Mouse (Mus musculus) lung, embryonic 15.5 days (tissue): Measurements from ENCODE around the gene Mamld1. TPM values are rescaled to one million over a fixed set of nuclear protein-coding genes. Genes with fewer than 3 reads are reported as not detected.
A peak's percentile ranks its signal among the peaks of the same experiment; 100 is the strongest.
"Not testable (repeated sequence)": the region's sequence is repeated elsewhere in the genome, so short reads cannot be mapped to it uniquely, and the experiment has no call there.

Experiments used
- ATAC-seq: fragments of 200-750 bp; cut with Nextera tagmentation; 2 replicates; pipeline ENCODE4 v1.8.0; 2017; ENCODE audit warnings: moderate number of reproducible peaks, borderline replicate concordance; ENCODE audit not compliant: low FRiP score, low TSS enrichment; ENCODE audit errors: extremely low read depth
- H3K27ac ChIP-seq: fragments of 300-500 bp; sonication (generic); 2 replicates; pipeline ENCODE4 v1.5.1; 2015; ENCODE audit warnings: moderate library complexity, mild to moderate bottlenecking, inconsistent platforms
- H3K27me3 ChIP-seq: fragments of 300-500 bp; sonication (generic); 2 replicates; pipeline ENCODE4 v1.6.1; 2015; ENCODE audit warnings: inconsistent platforms
- H3K36me3 ChIP-seq: fragments of 300-500 bp; sonication (generic); 2 replicates; pipeline ENCODE4 v1.6.1; 2015; ENCODE audit warnings: inconsistent platforms
- H3K4me1 ChIP-seq: fragments of 300-500 bp; sonication (generic); 2 replicates; pipeline ENCODE4 v1.6.1; 2015; ENCODE audit warnings: inconsistent platforms
- H3K4me2 ChIP-seq: fragments of 300-500 bp; sonication (generic); 2 replicates; pipeline ENCODE4 v1.6.1; 2015; ENCODE audit warnings: inconsistent platforms, mild to moderate bottlenecking, moderate library complexity
- H3K4me3 ChIP-seq: fragments of 300-500 bp; sonication (generic); 2 replicates; pipeline ENCODE4 v1.5.1; 2015; ENCODE audit warnings: mild to moderate bottlenecking, inconsistent platforms
- H3K9ac ChIP-seq: fragments of 300-500 bp; sonication (generic); 2 replicates; pipeline ENCODE4 v1.6.1; 2015; ENCODE audit warnings: inconsistent platforms
- H3K9me3 ChIP-seq: fragments of 300-500 bp; sonication (generic); 2 replicates; pipeline ENCODE4 v1.6.1; 2016; ENCODE audit warnings: inconsistent platforms
- WGBS: fragments of 180-500 bp; shearing (Covaris S2); methylation state at CpG from one replicate; pipeline ENCODE4 v1.1.7; 2015; 5-methylcytosine and 5-hydroxymethylcytosine counted together
- polyA plus RNA-seq: library from polyadenylated mRNA; unstranded; fragments of >200 nt; fragmentation: Nextera tagmentation; extraction: Ambion mirVana; gene quantifications from 2 replicates; pipeline ENCODE4 v1.2.1, GENCODE M21; 2015

The Mamld1 gene
- polyA plus RNA-seq = 2.8 and 2.9 TPM in 2 replicates

DNA sequence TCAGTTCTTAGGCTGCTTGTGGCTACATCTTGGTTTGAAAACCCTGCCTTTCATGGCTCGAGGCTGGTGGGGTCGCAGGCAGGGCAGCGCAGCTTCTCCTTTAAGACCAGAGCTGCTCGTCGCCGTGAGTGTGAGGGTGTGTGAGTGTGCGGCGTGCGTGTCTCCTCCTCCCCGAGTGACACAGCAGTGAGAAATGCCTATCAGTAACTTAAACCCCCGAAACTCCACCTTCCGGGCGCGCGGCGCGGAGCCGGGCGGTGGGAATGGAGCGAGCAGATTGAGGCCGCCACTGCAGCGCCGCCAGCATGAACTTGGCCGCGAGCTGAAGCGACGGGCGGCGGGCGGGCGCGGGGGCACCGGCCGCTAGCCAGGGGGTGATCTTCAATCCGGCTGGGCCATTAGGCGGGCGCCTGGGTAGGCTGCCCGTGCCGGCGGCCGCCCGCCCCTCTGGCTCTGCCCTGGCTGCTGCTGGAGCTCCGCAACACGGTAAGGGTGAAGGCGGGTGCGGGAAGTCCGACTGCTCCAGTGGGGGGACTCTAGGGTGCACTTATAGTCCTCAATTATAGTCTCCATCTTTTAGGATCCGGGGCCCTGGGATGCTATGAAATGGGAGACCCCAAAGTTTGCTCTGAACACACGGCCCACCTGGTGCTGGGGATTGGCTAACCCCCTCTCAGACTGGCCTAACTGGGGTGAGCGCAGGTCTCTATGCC, at the start of gene Mamld1:
Mamld1 (plus strand) TSS at position 393 of the 713 bp plus-strand sequence.
- WGBS = 13% methylated on average over 44 of the region's 50 CpGs
- Histone ChIP-seq H3K4me1 (no peaks in the 10 kb centered on the region), H3K36me3 (no peaks in the 10 kb centered on the region), H3K27ac (peak within 1 kb of the TSS; percentile 15; the same call in 1 of the 2 replicates), H3K4me3 (peak within 1 kb of the TSS; percentile 51), H3K9ac (peak within 1 kb of the TSS; percentile 38), H3K27me3 (peaks cover 12% of the 10 kb centered on the region; the same call in 1 of the 2 replicates), H3K9me3 (no peaks in the 10 kb centered on the region), H3K4me2 (peak within 1 kb of the TSS; percentile 73)
- ATAC-seq = peak; percentile 74

DNA sequence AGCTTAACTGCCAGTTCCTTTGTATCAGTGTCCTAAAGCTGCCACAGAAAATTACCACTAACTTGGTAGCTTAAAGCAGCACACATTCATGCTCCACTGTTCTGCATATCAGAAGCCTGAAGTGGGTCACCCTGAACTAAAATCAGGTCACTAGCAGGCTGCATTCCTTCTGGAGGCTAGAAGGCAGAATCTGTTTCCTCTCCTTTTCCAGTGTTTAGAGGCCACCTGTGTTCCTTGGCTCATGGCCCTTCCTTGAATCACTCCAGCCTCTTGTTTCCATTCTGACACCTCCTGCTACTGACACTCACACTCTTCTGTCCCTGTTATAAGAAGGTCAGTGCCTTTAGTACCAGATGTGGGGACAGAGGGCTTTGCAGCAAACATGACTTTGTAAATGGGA, 25.3 kb upstream of the Mamld1 start:
- Histone ChIP-seq H3K27ac (no peak overlapping the region), H3K9ac (no peak overlapping the region), H3K9me3 (no peaks in the 10 kb centered on the region), H3K4me1 (no peaks in the 10 kb centered on the region), H3K4me3 (no peak overlapping the region), H3K36me3 (no peaks in the 10 kb centered on the region), H3K4me2 (no peak overlapping the region), H3K27me3 (no peaks in the 10 kb centered on the region)
- no peak for ATAC-seq

DNA sequence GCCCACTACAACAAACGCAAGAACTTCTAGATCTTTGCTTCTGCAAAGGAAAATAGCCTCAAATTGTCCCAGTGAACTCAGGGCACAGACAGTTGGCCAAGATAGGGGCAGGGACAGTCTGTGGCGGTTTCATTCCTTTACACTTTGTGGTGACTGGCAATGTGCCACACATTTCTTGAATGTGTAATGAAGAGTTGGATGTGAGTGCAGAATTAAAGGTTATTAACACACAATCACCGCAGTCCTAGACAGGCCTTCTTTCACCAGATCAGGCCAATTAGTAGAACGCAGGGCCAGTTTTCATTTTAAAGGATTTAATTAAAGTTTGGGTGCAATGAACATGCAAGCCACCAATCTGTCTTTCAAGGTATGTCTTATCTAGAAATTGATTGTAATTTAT, 22.0 kb upstream of the Mamld1 start:
- Histone ChIP-seq H3K4me1 (no peaks in the 10 kb centered on the region), H3K27me3 (no peaks in the 10 kb centered on the region), H3K36me3 (no peaks in the 10 kb centered on the region), H3K4me3 (no peak overlapping the region), H3K27ac (no peak overlapping the region), H3K9ac (no peak overlapping the region), H3K4me2 (no peak overlapping the region), H3K9me3 (no peaks in the 10 kb centered on the region)
- ATAC-seq = no peak
- WGBS = 76% methylated on average over 4 of the region's 4 CpGs

DNA sequence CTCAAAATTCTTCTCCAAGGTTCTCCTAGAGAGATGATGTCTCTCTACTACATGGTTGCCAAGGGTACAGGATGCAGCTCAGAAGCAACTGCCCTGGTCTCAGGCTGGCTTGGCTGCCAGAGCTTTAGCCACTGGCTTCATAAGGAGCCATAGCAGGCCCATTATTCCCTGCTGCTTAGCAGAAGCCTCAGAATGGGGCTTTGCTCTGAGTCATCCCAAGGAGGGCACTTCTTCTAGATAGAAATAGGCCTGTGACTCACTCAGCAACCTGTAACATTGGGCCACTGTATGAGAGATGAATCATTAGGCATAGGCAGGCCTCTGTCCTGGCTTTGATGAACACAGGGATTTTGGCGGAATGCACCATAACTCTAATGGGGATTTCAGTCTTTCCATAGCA, 21.1 kb upstream of the Mamld1 start:
- not testable (repeated sequence) for H3K9me3 ChIP-seq, H3K4me2 ChIP-seq, H3K27ac ChIP-seq, H3K4me3 ChIP-seq, H3K4me1 ChIP-seq, H3K9ac ChIP-seq, H3K36me3 ChIP-seq, ATAC-seq, H3K27me3 ChIP-seq
- 72% methylated on average over 1 of the region's 1 CpGs for WGBS

DNA sequence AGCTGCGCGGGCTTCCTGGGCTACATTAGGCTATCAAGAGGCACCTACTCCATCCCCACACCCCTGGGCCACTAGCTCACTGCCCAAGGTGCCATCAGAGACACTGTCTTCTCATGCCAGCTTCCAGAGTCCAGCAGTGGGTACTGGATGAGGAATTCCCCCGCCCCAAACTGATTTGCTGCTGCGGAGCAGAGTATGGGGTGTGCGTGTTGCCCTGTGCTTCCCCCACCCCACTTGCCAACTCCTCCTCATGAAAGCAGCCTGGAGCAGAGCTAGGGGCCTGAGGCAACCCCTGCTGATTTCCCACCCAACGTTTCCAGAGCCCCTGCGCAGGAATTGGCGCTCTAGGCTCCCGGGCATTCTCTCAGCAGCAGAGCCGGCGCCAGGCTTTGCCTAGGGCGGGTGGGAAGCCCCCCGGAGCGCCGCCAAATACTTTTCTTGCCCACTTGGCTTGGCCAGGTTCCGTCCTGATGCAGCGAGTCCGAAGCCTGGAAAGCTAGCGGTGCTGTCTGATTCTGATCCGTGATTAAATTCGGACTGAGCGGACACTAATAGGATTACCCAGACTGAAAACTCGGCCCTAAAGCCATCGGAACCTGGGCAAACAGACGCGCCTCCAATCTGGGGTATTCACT, 738 bp downstream of the Mamld1 start:
- Histone ChIP-seq H3K36me3 (no peaks in the 10 kb centered on the region), H3K4me3 (peak overlapping the region; percentile 51), H3K9ac (peak overlapping the region; percentile 38), H3K27me3 (peaks cover 10% of the 10 kb centered on the region; the same call in 1 of the 2 replicates), H3K27ac (0 out of 2 replicates have a peak overlapping the region, but pooled peaks have one; percentile 2), H3K4me2 (peak overlapping the region; percentile 73), H3K4me1 (no peaks in the 10 kb centered on the region), H3K9me3 (no peaks in the 10 kb centered on the region)
- peak; percentile 6; the same call in 1 of the 2 replicates for ATAC-seq
- 14% methylated on average over 26 of the region's 26 CpGs for WGBS

DNA sequence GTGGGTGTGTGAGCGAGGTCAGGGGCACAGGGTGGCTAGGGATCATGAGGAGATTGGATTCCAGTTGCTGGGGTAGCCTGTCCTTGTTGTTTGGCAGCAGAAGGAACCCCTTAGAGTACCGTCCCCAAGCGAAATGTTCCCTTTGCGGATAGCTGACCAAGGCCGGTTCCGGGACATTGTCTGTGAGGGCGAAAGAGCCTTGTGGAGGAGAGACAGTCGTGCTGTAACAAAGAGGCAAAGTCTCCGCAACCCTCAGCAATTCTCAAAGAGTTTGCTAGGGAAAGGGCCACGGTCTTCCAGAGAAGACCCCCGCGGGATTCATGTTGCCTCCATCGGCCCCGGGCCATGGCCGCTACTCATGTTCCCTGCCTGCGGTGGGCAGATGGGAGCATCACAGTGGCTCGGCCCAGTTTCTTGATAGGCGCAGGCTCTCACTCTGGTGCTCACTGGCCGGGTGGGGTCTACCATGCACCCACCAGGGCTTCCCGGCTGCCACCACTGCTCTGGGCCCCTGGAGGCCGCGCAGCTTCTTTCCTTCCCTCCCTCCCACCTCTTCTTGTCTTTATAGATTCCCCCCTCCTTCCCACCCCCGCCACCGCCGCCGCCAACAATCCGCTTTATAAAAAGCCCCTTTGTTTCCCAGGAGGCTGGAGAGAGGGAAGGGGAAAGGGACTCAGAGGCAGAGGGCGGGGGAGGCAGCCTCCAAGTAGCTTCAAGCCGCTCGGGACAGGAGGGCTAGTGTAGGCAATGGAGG, 1.5 kb downstream of the Mamld1 start:
- Histone ChIP-seq H3K27ac (0 out of 2 replicates have a peak overlapping the region, but pooled peaks have one; percentile 24), H3K4me1 (no peaks in the 10 kb centered on the region), H3K4me2 (peak overlapping the region; percentile 73), H3K9me3 (no peaks in the 10 kb centered on the region), H3K27me3 (peaks cover 10% of the 10 kb centered on the region; the same call in 1 of the 2 replicates), H3K9ac (peak overlapping the region; percentile 38), H3K36me3 (no peaks in the 10 kb centered on the region), H3K4me3 (peak overlapping the region; percentile 51)
- ATAC-seq = peak; percentile 41; the same call in 1 of the 2 replicates
- WGBS = 13% methylated on average over 26 of the region's 30 CpGs

DNA sequence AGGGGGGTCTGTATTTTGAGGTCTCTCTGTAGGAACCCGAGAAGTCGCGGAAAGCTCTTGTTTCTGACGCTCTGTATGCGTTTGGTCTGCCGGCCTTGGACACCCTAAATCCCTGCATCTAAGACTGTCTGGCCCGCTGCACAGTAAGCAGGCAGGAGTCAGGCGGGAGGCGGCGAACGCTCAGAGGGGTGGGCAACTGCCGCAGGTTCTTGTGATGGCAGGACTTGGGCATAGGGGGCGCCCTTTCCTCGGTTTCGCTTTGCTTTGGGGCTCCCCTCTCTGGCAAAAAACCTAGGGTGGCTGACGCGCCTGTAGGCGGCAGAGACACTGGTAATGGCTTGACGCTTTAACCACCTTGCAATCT, 2.0 kb downstream of the Mamld1 start:
- Histone ChIP-seq H3K27me3 (peaks cover 10% of the 10 kb centered on the region; the same call in 1 of the 2 replicates), H3K4me3 (peak overlapping the region; percentile 51), H3K9ac (peak overlapping the region; percentile 38; the same call in 1 of the 2 replicates), H3K27ac (0 out of 2 replicates have a peak overlapping the region, but pooled peaks have one; percentile 24), H3K9me3 (no peaks in the 10 kb centered on the region), H3K36me3 (no peaks in the 10 kb centered on the region), H3K4me1 (no peaks in the 10 kb centered on the region), H3K4me2 (peak overlapping the region; percentile 73)
- WGBS = 19% methylated on average over 19 of the region's 19 CpGs
- ATAC-seq = peak; percentile 59; the same call in 1 of the 2 replicates

DNA sequence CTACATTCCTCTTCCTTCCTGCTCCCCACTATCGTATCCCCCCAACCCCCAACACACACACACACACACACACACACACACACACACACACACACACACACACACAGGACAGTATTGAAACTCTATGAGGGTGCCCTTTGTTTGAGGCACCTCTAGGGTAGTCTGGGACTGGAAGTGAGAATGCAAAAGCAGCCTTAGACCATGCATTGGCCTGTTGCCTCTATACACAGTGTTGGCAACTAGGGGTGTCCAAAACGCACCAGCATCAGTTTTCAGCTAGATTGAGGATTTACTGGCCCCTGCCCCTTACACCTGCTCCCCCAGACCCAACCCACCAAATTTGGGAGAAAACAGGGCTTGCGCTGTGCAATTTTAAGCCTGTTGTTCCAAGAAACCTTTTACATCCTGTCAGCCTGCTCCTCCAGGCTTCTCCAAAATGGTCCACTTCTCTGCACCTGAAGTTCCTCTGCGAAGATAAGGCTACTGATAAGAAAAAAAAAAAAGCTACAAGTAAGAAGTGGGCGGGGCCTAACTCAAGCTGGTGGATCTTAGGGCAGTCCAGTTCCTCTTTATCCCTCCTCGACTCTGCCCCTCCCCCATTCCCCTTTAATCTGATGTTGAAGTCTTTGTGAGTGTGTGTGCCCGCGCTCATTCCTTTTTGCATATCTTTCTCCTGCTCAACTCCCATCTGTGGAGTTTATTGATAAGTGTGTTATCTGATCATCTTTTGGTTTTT, 2.6 kb downstream of the Mamld1 start:
- WGBS = 23% methylated on average over 7 of the region's 8 CpGs

DNA sequence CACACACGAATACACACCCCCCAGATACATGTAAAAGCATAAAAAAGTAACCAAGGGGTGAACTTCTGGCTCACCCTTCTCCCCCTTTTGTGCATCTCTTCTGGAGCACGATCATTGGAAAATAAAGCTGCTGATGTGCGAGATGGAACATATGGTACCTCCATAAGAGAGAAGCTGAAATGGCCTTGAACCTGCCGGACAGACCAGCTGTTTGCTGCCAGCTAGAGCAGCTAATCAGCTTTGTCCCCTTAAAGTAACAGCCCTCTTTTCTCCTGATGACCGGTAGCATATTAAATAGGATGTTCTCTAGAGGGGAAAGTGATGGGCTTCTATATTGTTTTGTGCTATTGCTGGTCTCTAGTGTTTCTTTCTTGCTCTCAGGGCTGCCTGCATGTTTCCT, 3.2 kb downstream of the Mamld1 start:
- WGBS = 31% methylated on average over 5 of the region's 5 CpGs
- no peak overlapping the region for H3K4me2 ChIP-seq
- no peak overlapping the region for H3K9ac ChIP-seq

More for the DNA sequence above, 2.6 kb downstream of the Mamld1 start:
- H3K4me1 ChIP-seq = no peaks in the 10 kb centered on the region
- no peak for ATAC-seq
- H3K27ac ChIP-seq = no peak overlapping the region
- peak overlapping the region; percentile 73 for H3K4me2 ChIP-seq
- no peak overlapping the region for H3K9ac ChIP-seq
- H3K27me3 ChIP-seq = peaks cover 10% of the 10 kb centered on the region; the same call in 1 of the 2 replicates
- H3K36me3 ChIP-seq = no peaks in the 10 kb centered on the region
- no peaks in the 10 kb centered on the region for H3K9me3 ChIP-seq
- peak overlapping the region; percentile 51 for H3K4me3 ChIP-seq

DNA sequence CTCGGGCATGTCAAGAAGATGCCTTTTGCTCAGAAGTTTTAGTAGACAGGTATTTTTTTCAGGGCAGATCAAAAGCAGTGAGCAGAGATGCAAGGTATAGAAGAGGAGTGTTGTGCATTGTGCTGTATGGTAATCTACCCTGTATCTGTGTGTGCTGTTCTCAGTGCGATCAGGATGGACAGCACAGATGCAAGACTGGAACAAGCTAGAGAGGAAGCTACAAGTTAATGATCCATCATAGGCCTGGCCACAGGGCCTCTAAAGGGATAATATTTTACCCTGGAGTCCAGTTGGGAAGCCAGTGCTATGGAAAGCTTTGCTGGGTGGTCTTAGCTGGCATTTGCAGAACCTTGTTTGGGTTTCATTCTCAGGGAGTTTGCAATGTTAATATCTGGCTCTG, 6.9 kb downstream of the Mamld1 start:
- H3K4me1 ChIP-seq = no peaks in the 10 kb centered on the region

More for the DNA sequence above, 3.2 kb downstream of the Mamld1 start:
- no peaks in the 10 kb centered on the region for H3K4me1 ChIP-seq
- H3K4me3 ChIP-seq = no peak overlapping the region
- H3K36me3 ChIP-seq = no peaks in the 10 kb centered on the region
- no peak overlapping the region for H3K27ac ChIP-seq
- no peak for ATAC-seq
- H3K9me3 ChIP-seq = no peaks in the 10 kb centered on the region
- H3K27me3 ChIP-seq = peaks cover 10% of the 10 kb centered on the region; the same call in 1 of the 2 replicates

More for the DNA sequence above, 6.9 kb downstream of the Mamld1 start:
- 85% methylated on average over 2 of the region's 2 CpGs for WGBS
- Histone ChIP-seq H3K27ac (no peak overlapping the region), H3K9me3 (no peaks in the 10 kb centered on the region), H3K36me3 (no peaks in the 10 kb centered on the region), H3K9ac (no peak overlapping the region), H3K27me3 (no peaks in the 10 kb centered on the region), H3K4me2 (no peak overlapping the region), H3K4me3 (no peak overlapping the region)
- no peak for ATAC-seq
